Mouse (Mus musculus) liver, postnatal 0 days (tissue): Measurements from ENCODE around the gene Aqp6. TPM values are rescaled to one million over a fixed set of nuclear protein-coding genes. Genes with fewer than 3 reads are reported as not detected.
A peak's percentile ranks its signal among the peaks of the same experiment; 100 is the strongest.

Experiments
- ATAC-seq: fragments of 200-750 bp; cut with Nextera tagmentation; 2 replicates; pipeline ENCODE4 v1.8.0; 2017; ENCODE audit warnings: mild to moderate bottlenecking, moderate library complexity
- DNase-seq: peaks from one replicate; pipeline ENCODE4 v3.0.0-alpha.2; 2016
- H3K27ac ChIP-seq: fragments of 300-500 bp; sonication (generic); 2 replicates; pipeline ENCODE4 v1.5.1; 2014; ENCODE audit warnings: antibody characterized with exemption, moderate library complexity, mild to moderate bottlenecking, low read depth
- H3K27me3 ChIP-seq: fragments of 300-500 bp; sonication (generic); 2 replicates; pipeline ENCODE4 v1.6.1; 2014; ENCODE audit warnings: low read length, control low read depth, mixed read lengths; ENCODE audit not compliant: insufficient read depth
- H3K36me3 ChIP-seq: fragments of 300-500 bp; sonication (generic); replicated peaks from 2 replicates; pipeline ENCODE4 v1.6.1; 2014; ENCODE audit warnings: mild to moderate bottlenecking, control low read depth, low read length, moderate library complexity, mixed read lengths; ENCODE audit not compliant: insufficient read depth
- H3K4me1 ChIP-seq: fragments of 300-500 bp; sonication (generic); 2 replicates; pipeline ENCODE4 v1.6.1; 2014; ENCODE audit warnings: antibody characterized with exemption, mild to moderate bottlenecking, control low read depth; ENCODE audit not compliant: insufficient read depth
- H3K4me2 ChIP-seq: fragments of 300-500 bp; sonication (generic); 2 replicates; pipeline ENCODE4 v1.6.1; 2014; ENCODE audit warnings: low read depth, mild to moderate bottlenecking, low read length, moderate library complexity, mixed read lengths
- H3K4me3 ChIP-seq: fragments of 300-500 bp; sonication (generic); 2 replicates; pipeline ENCODE4 v1.5.1; 2014; ENCODE audit warnings: low read depth, low read length
- H3K9ac ChIP-seq: fragments of 300-500 bp; sonication (generic); replicated peaks from 2 replicates; pipeline ENCODE4 v1.6.1; 2014; ENCODE audit warnings: mild to moderate bottlenecking, moderate library complexity
- H3K9me3 ChIP-seq: fragments of 300-500 bp; sonication (generic); 2 replicates; pipeline ENCODE4 v1.6.1; 2016; ENCODE audit warnings: mild to moderate bottlenecking, control low read depth, low read length, mixed read lengths
- CTCF ChIP-seq: sonication (generic); IDR thresholded peaks from 2 replicates; pipeline ENCODE4 v1.5.1; 2016; ENCODE audit warnings: antibody characterized with exemption, low read depth
- EP300 ChIP-seq: IDR thresholded peaks from 2 replicates; pipeline ENCODE4 v1.6.1; 2016; ENCODE audit warnings: antibody characterized with exemption, low read depth, mild to moderate bottlenecking
- WGBS: fragments of 180-500 bp; shearing (Covaris S2); extraction: QIAGEN DNeasy Blood & Tissue Kit; methylation state at CpG from one replicate; pipeline ENCODE4 v1.1.7; 2014; ENCODE audit not compliant: insufficient replicate concordance; 5-methylcytosine and 5-hydroxymethylcytosine counted together
- polyA plus RNA-seq: library from polyadenylated mRNA; unstranded; fragments of >200 nt; fragmentation: Nextera tagmentation; extraction: Ambion mirVana; gene quantifications from 2 replicates; pipeline ENCODE4 v1.2.1, GENCODE M21; 2015

Aqp6 gene
- polyA plus RNA-seq, 1 experiment from 2014 or later: not detected

DNA sequence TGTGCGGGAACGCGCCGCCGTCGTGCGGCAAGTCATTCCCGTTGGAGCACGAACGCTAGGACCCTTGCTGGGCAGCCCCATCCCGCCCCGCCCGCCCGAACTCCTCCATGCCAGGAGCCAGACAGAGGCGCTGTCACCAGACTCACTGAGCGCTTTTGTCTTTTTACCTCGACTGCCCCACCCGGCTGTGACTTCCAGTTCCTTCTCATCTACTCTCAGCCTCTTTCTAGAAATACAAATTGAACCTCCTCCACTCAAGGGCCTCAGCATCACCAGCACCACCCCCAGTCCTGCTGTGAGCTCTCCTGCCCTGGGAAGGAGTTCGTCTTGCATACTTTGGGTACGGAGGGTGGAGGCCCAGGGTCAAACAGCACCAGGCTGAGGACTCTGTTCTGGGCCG, 52.7 kb downstream of the Aqp6 start:
- Histone ChIP-seq H3K4me1 (peaks cover 32% of the 10 kb centered on the region), H3K4me3 (0 out of 2 replicates have a peak overlapping the region, but pooled peaks have one; percentile 14), H3K9ac (no peak overlapping the region), H3K27ac (no peak overlapping the region), H3K4me2 (peak overlapping the region; percentile 58), H3K36me3 (no peaks in the 10 kb centered on the region), H3K9me3 (no peaks in the 10 kb centered on the region), H3K27me3 (peaks cover 39% of the 10 kb centered on the region)
- DNase-seq (no peak), ATAC-seq (no peak)
- 11% methylated on average over 21 of the region's 21 CpGs for WGBS
- no peak for TF ChIP-seq CTCF
- no peak for TF ChIP-seq EP300

Other genes starting within 250 kb of the Aqp6 start
- 2.2 and 2.4 TPM in 2 replicates for gene Fmnl3, start 230.9 kb upstream of the Aqp6 start, polyA plus RNA-seq
- 566 and 586 TPM in 2 replicates for gene Tmbim6, start 208.5 kb upstream of the Aqp6 start, polyA plus RNA-seq
- 0.49 and 0.53 TPM in 2 replicates for gene Nckap5l, start 143.7 kb upstream of the Aqp6 start, polyA plus RNA-seq
- 4.7 and 4.9 TPM in 2 replicates for gene Bcdin3d, start 126.7 kb upstream of the Aqp6 start, polyA plus RNA-seq
- not detected in 2 replicates for gene Faim2, start 73.2 kb upstream of the Aqp6 start, polyA plus RNA-seq
- gene Aqp2, start 22.3 kb upstream of the Aqp6 start, polyA plus RNA-seq: not detected in 2 replicates
- gene Aqp5, start 10.6 kb upstream of the Aqp6 start, polyA plus RNA-seq: 0.14 TPM in 1 of 2 replicates, not detected in the other
- 28.6 and 31.9 TPM in 2 replicates for gene Racgap1, start 50.3 kb downstream of the Aqp6 start, polyA plus RNA-seq
- 0.38 and 0.54 TPM in 2 replicates for gene Asic1, start 69.0 kb downstream of the Aqp6 start, polyA plus RNA-seq
- gene Smarcd1, start 100.7 kb downstream of the Aqp6 start, polyA plus RNA-seq: 4.7 and 5.3 TPM in 2 replicates
- 1.3 and 2.9 TPM in 2 replicates for gene Gm17349, start 104.1 kb downstream of the Aqp6 start, polyA plus RNA-seq
- gene Gpd1, start 116.1 kb downstream of the Aqp6 start, polyA plus RNA-seq: 147 and 150 TPM in 2 replicates
- gene Cox14, start 124.2 kb downstream of the Aqp6 start, polyA plus RNA-seq: 111 and 117 TPM in 2 replicates
- gene Cers5, start 171.5 kb downstream of the Aqp6 start, polyA plus RNA-seq: 6.7 and 7.0 TPM in 2 replicates